Mouse (Mus musculus): ENCODE measurements around the gene Sept3. TPM values are rescaled to one million over a fixed set of nuclear protein-coding genes. Genes with fewer than 3 reads are reported as not detected.

Sept3 gene
- 0.57 and 0.87 TPM in 2 replicates for polyA plus RNA-seq (2012; rRNA removed)

DNA sequence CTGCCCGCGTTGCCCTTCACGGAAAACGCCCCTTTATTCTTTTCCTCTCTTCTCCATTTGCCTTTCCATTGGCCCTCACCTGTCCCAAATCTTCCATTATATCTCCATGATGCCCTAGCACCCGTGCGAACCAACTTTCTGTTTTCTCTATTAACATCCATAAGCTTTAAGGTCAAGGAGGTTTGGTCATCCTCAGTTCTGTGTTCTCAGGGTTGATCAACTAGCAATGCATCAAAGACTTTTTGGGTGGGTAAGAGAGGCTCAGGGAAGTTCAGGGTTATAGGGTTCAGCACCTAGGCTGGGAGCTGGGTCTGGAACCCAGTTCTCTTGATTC is at the start of gene Sept3:
TSS of gene Sept3 (plus strand) at position 301 of the 334 bp plus-strand sequence.

DNA sequence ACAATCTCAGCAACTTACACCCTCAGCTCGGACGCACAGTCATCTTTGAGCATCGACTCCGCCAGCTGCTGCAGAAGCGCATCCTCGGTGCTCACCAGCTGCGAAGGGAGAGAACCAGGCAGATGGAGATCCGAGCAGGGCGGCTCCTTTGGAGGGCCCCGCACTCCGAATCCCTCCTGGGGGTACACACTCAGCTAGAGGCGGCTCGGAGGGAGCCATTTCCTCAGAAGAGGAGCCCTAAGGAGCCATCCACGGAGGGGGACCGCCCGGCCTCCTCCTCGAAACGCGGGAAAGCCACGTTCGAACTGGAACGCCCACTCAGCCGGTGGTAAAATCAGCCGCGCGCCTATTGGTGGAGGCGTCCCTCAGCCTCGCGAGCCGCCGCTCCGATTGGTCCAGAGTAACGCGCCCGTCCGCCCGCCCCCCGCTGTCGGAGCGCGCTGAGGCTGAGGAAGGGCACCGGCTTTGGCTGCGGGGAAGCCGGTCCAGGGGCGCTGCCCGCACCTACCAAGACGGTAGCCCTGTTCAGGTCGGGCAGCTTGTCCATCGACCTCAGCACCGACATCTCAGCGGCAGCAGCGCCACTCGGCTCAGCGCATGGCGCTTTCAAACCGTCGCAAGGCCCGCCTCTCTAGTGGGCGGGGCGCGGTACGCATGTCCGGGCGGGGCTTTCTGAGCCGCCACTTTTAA is 30.4 kb upstream of the Sept3 start, which contains the start of gene Cenpm:
TSS of gene Cenpm (minus strand) at position 634 of the 690 bp plus-strand sequence.

DNA sequence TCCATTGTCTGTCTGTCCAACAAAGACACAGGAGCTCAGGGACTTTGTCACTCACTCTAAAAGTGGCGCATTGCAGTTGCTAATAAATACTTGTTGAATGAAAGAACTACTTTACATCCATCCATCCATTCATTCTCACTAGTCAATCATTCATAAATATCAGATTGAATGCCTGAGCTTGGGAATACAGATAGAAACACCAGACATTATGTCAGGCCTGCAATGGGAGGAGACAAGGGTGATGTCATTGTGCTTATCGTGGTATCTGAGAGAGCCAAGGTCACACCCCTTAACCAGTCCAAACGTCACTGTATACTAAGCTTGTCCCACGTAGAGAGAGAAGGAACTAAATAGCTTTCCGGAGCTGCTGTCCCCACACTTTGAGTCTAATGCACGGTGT is 22.6 kb upstream of the Sept3 start, which contains the start of gene 1500009C09Rik:
TSS of gene 1500009C09Rik (plus strand) at position 301 of the 400 bp plus-strand sequence.

DNA sequence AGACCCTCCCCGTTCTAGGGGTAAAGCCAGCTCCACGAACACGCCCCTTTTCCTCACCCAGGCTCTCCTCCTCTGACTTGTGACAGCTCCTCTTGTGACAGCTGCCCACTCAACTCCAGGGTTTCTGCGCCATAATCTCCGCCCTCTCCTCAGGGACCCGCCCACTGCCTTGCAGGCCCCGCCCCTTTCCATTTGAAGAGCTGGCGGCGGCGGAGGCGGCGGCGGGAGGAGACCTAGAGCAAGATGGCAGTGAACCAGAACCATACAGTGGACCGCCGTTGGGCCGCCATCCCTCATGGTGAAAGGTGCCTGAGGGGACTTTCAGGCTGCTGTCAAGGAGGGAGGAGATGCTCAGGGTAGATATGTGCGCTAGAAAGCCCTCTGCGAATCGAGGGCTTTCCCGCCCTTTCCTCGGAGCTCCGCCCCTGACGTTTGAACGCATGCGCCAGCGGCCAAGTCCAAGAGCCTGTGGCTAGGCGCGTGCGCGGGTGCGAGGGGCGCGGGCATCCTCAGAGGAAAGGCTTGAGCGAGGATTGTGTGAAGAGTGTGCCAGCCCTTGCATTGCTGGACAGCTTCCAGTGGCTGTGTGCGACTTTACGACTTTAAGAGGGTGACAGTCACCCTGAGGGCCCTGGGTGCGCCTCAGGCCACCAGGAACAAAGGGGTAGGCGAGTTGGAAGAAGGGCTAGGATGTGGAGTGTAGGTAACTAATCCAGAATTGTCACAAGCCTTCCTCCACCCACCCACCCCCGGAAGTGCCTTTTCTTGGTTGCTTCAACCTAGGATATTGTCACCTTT is 24.3 kb downstream of the Sept3 start, which contains the start of gene Wbp2nl:
TSS of gene Wbp2nl (plus strand) at position 191 of the 798 bp plus-strand sequence.

DNA sequence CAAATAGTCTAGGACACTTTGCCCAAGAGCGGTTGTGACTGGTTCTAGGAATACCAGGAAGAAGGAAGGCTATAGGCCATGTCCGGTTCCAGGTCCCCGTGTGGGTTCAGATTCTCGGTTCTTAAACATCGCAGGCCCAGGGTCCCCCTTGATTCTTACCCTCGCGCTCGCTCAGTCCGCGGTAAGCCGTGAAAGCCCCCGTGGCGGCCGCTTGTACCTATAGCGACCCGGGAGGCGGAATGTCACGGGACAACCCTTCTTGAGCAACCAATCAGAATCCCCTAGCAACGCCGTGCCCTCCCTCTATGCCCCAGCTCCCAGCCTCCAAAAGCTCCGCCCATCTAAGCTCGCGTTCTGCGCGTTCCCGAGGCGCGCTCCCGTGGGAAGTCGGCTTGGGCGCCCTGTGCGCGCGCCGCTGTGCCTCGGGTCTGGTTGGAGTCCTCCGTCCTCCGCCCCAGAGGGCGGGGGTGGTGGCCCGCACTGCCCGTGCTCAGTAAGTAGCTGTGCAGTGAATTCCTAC is 64.0 kb downstream of the Sept3 start, which contains the start of the genes Naga, Pheta2 and Smdt1:
TSS of gene Naga (minus strand) at position 333 of the 520 bp plus-strand sequence.
TSS of gene Pheta2 (plus strand) at position 350 of the 520 bp plus-strand sequence.
TSS of gene Smdt1 (plus strand) at position 367 of the 520 bp plus-strand sequence.

Other genes with a start within 250 kb of the Sept3 start
- gene Desi1, start 241.0 kb upstream of the Sept3 start, polyA plus RNA-seq (2012; rRNA removed), result 21.9 and 26.4 TPM in 2 replicates
- 28.5 and 37.8 TPM in 2 replicates for gene Snu13, start 227.3 kb upstream of the Sept3 start, polyA plus RNA-seq (2012; rRNA removed)
- gene 4930407I10Rik, start 215.7 kb upstream of the Sept3 start, polyA plus RNA-seq (2012; rRNA removed), result not detected in 2 replicates
- not detected in 2 replicates for gene Mei1, start 204.9 kb upstream of the Sept3 start, polyA plus RNA-seq (2012; rRNA removed)
- 9.7 and 10.2 TPM in 2 replicates for gene Ccdc134, start 147.0 kb upstream of the Sept3 start, polyA plus RNA-seq (2012; rRNA removed)
- gene Srebf2, start 127.7 kb upstream of the Sept3 start, polyA plus RNA-seq (2012; rRNA removed), result 273 and 329 TPM in 2 replicates
- 0.20 and 0.28 TPM in 2 replicates for gene Shisa8, start 62.1 kb upstream of the Sept3 start, polyA plus RNA-seq (2012; rRNA removed)
- 2.9 and 7.8 TPM in 2 replicates for gene Tnfrsf13c, start 50.5 kb upstream of the Sept3 start, polyA plus RNA-seq (2012; rRNA removed)
- 18.0 and 25.1 TPM in 2 replicates for gene Cenpm, start 30.1 kb upstream of the Sept3 start, polyA plus RNA-seq (2012; rRNA removed)
- 0.09 TPM in 2 replicates for gene 1500009C09Rik, start 22.5 kb upstream of the Sept3 start, polyA plus RNA-seq (2012; rRNA removed)
- gene Wbp2nl, start 24.1 kb downstream of the Sept3 start, polyA plus RNA-seq (2012; rRNA removed), result 0.13 and 0.66 TPM in 2 replicates
- 385 and 410 TPM in 2 replicates for gene Naga, start 64.0 kb downstream of the Sept3 start, polyA plus RNA-seq (2012; rRNA removed)
- 0.95 and 1.2 TPM in 2 replicates for gene Pheta2, start 64.0 kb downstream of the Sept3 start, polyA plus RNA-seq (2012; rRNA removed)
- 259 and 323 TPM in 2 replicates for gene Smdt1, start 64.1 kb downstream of the Sept3 start, polyA plus RNA-seq (2012; rRNA removed)
- gene Ndufa6, start 79.4 kb downstream of the Sept3 start, polyA plus RNA-seq (2012; rRNA removed), result 457 and 560 TPM in 2 replicates
- gene Cyp2d22, start 105.4 kb downstream of the Sept3 start, polyA plus RNA-seq (2012; rRNA removed), result 55.6 and 68.7 TPM in 2 replicates
- gene Cyp2d11, start 119.1 kb downstream of the Sept3 start, polyA plus RNA-seq (2012; rRNA removed), result 0.09 and 0.22 TPM in 2 replicates
- 103 and 104 TPM in 2 replicates for gene Cyp2d10, start 132.3 kb downstream of the Sept3 start, polyA plus RNA-seq (2012; rRNA removed)
- 48.4 and 53.8 TPM in 2 replicates for gene Cyp2d9, start 158.5 kb downstream of the Sept3 start, polyA plus RNA-seq (2012; rRNA removed)